Mouse (Mus musculus): ENCODE measurements around the gene Ap1s3.

Gene Ap1s3

GRCm38 (mm10) chr1:79598385-79599178 is 73.2 kb downstream of the Ap1s3 start:
- DNase-seq (ENCODE audit: low read depth, low spot score) = no peak

- DNase-seq (ENCODE audit: low read depth, low spot score) = no peak
These were observed 79.0 kb downstream of the Ap1s3 start for GRCm38 (mm10) chr1:79592721-79593277.

DNA sequence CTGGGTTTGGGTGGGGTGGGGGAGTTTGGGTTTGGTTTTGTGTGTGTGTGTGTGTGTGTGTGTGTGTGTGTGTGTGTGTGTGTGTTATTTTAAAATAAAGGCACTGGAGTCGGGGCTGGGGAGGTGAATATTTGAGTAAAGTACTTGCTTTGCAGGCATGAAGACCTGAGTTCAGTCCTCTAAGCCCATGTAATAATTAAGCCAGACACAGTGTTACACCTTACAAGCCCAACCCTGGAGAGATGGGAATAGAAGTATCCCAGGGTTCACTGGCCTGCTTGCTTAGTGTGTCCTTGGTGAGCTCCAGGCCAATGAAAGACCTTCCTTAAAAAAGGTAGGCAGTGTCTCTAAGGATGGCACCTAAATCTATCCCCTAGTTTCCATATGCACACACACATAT is 80.7 kb downstream of the Ap1s3 start:
- no peak for DNase-seq (ENCODE audit: low read depth, low spot score)

DNA sequence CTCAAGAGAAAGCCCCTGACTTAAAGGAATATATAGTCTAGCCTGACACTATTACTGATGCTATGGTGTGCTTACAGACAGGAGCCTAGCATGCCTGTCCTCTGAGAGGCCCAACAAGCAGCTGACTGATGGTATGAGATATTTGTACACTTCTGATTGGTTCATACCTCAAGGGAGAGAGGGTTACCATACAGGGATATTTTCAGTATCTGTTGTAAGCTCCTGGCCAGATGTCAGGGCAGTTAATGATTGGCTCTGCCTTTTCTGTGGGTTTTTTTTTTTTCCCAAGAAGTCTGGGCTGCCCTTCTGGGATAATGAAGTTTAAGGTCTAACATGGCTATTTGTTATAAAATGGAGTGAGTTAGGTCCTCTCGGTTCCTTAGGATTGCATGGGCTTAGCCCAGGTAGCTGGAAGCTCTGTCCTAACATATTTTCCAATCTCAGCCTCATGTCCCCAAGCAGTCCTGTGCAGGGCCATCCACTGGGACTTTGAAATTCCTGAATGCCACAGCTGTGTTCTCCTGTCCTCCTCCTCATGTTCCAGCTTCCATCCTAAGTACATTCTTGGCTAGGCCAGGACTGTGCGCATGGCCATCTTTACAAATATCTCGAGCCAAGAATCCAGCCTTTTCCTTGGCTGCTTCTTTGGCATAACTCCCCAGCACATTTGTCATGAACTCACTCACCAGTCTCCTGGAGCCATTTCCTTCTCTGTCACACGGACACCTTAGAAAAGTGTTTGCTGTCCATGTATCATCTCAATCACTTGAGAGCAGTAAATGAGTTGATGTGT is 81.6 kb downstream of the Ap1s3 start:
- no peak for DNase-seq (ENCODE audit: low read depth, low spot score)

GRCm38 (mm10) chr1:79589424-79589823 is 82.3 kb downstream of the Ap1s3 start:
- no peak for DNase-seq (ENCODE audit: low read depth, low spot score)

GRCm38 (mm10) chr1:79581136-79581679 is 90.6 kb downstream of the Ap1s3 start:
- peak; percentile 91 for DNase-seq (ENCODE audit: low read depth, low spot score)

- no peak for DNase-seq (ENCODE audit: low read depth, low spot score)
These were observed 94.4 kb downstream of the Ap1s3 start for GRCm38 (mm10) chr1:79577357-79577756.

DNA sequence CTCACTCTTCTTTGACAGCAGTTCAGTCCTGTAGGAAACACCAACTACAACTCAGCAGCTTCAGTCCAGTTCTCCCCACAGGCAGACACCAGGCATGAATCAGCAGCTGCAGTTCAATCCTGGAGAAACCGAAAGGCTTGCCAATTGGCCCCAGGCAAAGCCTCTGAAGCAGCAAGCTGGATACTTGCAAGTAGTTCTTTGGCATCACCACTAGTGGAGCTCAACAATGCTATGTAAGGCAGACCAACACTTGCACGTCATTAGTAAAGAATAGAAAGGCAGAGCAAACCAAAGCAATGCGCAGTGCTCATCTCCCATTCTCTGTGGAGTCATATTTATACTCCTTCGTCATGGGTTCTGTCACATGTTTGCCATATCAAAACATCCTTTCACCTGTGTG is 99.9 kb downstream of the Ap1s3 start:
- DNase-seq (ENCODE audit: low read depth, low spot score) = no peak

DNA sequence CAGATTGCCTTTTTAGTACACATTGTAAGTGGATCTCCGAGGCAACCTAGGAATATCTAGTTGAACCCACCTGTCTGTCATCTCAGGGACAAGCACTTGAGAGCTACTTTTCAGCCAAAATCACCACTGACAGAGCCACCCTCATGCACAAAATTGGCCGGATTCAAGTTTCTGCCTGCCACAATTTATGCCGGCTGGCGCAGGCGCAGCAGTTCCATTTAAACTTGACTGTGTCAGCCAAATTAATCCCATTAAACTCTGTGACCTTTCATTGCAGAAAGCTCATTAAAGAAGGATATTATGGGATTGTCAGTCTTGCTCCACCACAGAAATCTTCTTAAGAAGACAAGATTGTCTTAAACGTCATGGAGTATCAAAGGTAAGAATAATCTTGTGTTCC is 100.6 kb downstream of the Ap1s3 start:
- DNase-seq (ENCODE audit: low read depth, low spot score) = no peak

GRCm38 (mm10) chr1:79561186-79561585 is 110.6 kb downstream of the Ap1s3 start:
- DNase-seq (ENCODE audit: low read depth, low spot score) = no peak
